Mouse (Mus musculus) inflammation-experienced regulatory T-cells, adult 16 weeks (primary cell): Measurements from ENCODE around the gene Slc24a3. TPM values are rescaled to one million over a fixed set of nuclear protein-coding genes. Genes with fewer than 3 reads are reported as not detected.

ENCODE experiments used
- polyA plus RNA-seq: library from polyadenylated mRNA; unstranded; fragments of 100-300 nt; shearing (Covaris generic); gene quantifications from one replicate; pipeline ENCODE4 v1.2.1, GENCODE M21; 2017

Gene Slc24a3
- polyA plus RNA-seq, result 0.78 TPM

GRCm38 (mm10) chr2:145167664-145168360, at the start of gene Slc24a3:
Gene Slc24a3, plus strand, starts transcription at chr2:145167754.

GRCm38 (mm10) chr2:145675142-145675755, 507.7 kb downstream of the Slc24a3 start, which contains the start of gene Rin2:
Gene Rin2, plus strand, starts transcription at chr2:145675215.

